Mouse (Mus musculus): Measurements from ENCODE around the gene 4930556J24Rik.

- TF ChIP-seq CTCF (conservative IDR thresholded peaks at IDR 0.05; ENCODE audit: insufficient read depth, insufficient read length, low read depth, low read length) (no peak), POLR2A (IDR thresholded peaks at IDR 0.05; ENCODE audit: low read depth, low read length) (no peak)
These were observed 36.0 kb upstream of the 4930556J24Rik start for GRCm38 (mm10) chr11:4012616-4013015.
